Mouse (Mus musculus): ENCODE results near the gene Crlf2.

Crlf2 gene

GRCm38 (mm10) chr5:109548712-109549111 lies 10.1 kb downstream of the Crlf2 start:
- no peak for DNase-seq (ENCODE audit: low spot score)

- DNase-seq (ENCODE audit: low spot score), result no peak
These were observed 11.7 kb downstream of the Crlf2 start for GRCm38 (mm10) chr5:109547112-109547511.

GRCm38 (mm10) chr5:109509679-109510078 lies 49.1 kb downstream of the Crlf2 start:
- no peak for DNase-seq (ENCODE audit: low spot score)

DNA sequence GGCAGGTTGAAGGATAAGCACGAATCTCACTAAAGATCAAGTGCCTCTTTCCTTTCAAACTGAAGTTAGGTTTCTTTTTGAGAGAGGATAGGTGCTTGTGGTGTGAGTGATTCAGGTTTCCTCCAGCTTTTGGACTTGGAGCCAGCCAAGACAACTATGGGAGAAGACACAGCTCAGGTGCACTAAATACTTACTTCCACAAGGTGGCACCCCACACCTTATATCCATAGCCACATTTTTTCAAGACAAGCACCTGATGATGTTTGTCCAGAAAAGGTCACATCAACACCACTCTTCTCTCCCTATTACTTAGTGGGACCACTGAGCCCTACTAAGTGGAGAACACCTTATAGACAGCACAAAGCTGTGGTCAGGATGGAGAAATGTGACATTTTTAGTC lies 52.1 kb downstream of the Crlf2 start:
- DNase-seq (ENCODE audit: low spot score), result peak; percentile 2

All from ovary, postnatal 14 days (tissue).